Mouse (Mus musculus) gastrocnemius, postnatal 36 days (tissue): ENCODE results near the gene Ccdc155. TPM values are rescaled to one million over a fixed set of nuclear protein-coding genes. Genes with fewer than 3 reads are reported as not detected.
A peak's percentile ranks its signal among the peaks of the same experiment; 100 is the strongest.
"Not testable (repeated sequence)": the region's sequence is repeated elsewhere in the genome, so short reads cannot be mapped to it uniquely, and the experiment has no call there.

Source experiments
- DNase-seq, 2 experiments: peaks; one replicate each; pipeline ENCODE4 v3.0.0; 2022
- intact Hi-C: fragments of 180-260 bp; cut with DNase I; formaldehyde crosslinking; loops from one replicate; pipeline ENCODE4 v1.15.1; 2025
- total RNA-seq, 2 experiments: library from RNA; stranded (reverse); gene quantifications; 2 replicates each; pipeline ENCODE4 v1.2.3; 2021

Ccdc155 gene
- total RNA-seq, 2 experiments from 2014 or later: not detected

DNA sequence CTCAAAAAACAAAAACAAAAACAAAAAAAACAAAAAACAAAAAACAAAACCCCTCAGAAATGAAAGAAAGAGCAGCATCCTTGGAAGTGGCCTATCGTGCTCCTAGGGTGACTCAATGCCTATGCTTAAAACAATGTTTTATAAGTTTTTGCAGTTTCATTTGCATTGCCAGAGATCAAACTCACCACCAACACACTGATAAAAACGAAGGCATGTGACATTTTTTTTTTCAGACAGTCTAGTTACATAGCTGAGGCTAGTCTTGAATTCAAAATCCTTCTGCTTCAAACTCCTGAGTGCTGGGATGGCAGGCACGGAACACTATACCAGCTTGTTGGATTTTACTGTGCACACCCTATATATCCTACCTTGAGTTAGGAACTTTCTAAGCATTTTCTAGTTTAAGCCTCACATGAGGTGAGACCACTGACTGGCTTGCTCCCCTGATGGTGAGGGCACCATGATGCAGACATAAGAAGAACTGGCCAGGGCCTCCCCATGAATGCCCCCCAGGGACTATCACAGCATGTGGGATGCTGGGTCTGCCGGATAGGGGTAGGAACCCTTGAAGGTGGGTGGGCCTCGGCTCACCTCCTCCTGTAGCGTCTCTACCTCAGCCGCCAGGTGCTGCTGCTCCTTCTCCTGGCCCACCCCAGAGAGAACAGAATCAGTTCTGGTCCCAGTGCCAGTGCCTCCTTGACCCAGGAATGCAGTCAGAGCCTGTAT is 11.9 kb downstream of the Ccdc155 start:
- no peak for DNase-seq

DNA sequence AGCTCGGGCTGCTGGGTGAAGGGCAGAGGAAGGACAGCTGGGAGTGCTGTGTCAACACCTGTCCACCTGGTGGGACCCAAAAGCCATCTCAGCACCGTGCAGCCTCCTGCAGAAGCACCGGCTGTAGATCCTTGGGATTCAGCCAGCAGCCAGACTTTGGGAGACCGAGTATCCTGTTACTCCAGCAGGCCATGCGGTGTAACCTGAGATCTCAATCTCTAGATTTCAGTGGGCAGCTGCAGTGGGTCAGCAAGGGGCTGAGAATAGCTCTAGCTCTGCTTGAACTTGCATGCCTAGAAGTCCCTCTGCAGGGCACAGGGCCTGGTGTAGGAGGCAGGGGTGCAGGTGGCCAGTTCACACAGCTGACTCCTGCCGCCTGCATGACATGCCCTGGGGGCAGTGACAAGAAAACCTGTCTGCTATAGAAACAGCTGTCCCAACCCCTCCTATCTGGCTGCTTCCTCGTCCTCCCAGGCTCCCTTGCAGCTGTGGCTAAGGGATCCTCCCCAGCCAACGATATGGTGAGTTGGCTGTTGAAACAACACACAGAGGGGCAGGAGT is 12.8 kb downstream of the Ccdc155 start:
- intact Hi-C loops: no loop called here
- DNase-seq: peak; percentile 34 to 41

More for the DNA sequence above, 11.9 kb downstream of the Ccdc155 start:
- intact Hi-C loops: no loop called here

DNA sequence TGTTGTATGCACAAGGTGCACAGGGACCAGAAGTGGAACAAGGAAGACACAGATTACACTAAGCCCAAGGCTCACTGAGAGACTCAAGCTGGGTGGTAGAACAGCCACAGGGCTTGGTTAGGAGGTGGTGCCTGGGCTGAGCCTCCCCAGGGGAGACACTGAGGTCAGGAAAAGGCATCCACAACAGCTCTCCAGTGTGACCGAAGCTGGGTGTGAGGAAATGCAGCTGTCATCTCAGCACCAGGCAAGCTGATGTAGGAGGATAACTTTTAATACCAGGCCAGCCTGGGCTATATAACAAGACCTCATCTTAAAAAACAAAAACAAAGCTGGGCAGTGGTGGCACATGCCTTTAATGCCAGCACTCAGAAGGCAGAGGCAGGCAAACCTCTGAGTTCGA is 13.5 kb downstream of the Ccdc155 start:
- DNase-seq: no peak
- intact Hi-C loops: no loop called here

DNA sequence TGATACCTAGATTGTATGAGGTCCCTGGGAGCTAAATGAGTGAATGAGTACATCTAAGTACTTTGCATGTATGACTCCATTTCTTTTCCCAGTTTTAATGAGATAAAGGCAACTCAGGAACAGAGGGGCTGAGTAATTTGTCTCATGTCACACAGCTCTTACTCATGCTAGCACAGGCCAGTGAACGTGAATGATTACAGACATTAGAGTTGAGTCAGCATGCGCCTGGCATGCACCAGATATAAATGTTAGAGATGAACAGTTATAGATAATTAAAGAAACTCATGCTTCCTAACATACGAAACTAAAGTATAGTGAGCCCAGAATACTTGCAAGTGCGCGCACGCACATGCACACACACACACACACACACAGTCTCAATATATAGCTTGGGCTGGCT is 14.5 kb downstream of the Ccdc155 start:
- intact Hi-C loops: no loop called here
- no peak for DNase-seq

DNA sequence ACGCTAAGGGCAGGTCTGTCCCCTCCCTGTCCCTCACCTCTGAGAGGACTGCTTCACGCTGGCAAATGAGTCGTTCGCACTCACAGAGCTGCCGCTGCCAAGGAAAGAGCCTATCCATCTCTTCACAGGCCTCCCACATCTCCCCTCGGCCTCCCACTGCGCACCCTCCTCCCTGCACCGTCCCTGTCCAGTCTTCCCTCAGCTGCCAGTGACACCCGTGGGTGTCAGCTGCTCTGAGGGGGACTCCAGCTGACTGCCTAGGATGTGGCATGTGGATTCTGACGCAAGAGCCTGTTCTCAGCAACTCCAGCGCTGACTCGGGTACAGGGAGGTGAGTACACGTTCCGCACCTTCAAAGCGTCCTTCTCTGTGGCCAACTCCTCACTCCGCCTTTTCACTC is 15.1 kb downstream of the Ccdc155 start:
- intact Hi-C loops: no loop called here
- DNase-seq: no peak

DNA sequence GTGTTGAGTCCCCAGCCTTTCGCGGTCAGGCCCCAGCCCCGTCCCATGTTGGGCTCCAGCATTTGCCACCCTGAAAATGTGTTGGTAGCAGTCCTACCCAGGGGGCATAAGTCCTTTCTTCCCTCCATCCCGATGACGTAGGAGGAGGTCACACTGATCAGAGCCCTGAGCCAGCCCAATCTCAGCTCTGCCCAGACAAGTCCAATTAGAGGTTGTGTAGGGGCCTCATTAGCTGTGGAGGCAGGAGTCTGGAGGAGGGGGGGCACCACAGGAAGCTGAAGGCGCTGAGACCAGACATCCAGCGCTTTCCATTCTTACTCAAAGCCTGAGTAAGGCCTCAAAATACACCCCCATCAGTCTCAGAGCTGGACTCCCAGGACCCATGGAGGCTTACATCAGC is 18.8 kb downstream of the Ccdc155 start:
- intact Hi-C loops: no loop called here
- no peak for DNase-seq

DNA sequence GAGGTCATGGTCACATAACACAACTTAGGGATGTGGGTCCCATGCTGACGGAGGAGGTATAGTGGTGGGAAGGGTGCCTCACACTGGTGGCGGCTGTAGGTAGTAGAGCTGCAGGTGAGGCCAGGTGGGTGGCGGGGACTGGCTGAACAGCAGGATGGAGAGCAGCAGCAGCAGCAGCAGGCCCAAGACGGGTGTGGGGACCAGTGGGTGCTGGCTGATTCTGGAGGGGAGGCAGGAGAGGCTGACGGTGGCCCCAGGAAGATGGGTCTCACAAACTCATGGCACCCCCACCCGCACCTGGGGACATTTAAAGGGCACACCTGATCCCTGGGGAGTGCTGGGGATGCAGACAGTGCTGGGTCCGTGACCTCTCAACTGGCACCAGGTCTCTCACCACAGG is 21.0 kb downstream of the Ccdc155 start:
- no peak for DNase-seq
- intact Hi-C loops: no loop called here

DNA sequence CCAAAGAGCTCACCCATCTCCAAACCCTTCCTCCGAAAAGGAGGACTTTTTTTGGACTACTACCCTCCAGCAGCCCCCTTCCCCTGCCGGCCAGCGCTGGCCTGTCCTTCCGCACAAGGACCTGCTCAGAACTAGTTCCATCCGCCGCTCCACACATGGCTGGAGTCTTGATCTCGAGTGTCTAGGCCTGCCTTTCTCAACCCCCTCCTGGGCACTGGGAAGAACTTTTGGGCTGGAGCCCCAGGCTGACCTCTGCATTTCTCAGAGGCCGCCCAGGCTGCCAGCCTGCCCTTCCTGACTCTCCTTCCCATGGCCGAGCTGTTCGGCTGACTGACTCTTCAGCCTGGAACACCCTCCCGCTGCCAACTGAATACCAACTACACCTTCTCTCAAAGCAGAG is 22.1 kb downstream of the Ccdc155 start:
- intact Hi-C loops: no loop called here
- no peak for DNase-seq

DNA sequence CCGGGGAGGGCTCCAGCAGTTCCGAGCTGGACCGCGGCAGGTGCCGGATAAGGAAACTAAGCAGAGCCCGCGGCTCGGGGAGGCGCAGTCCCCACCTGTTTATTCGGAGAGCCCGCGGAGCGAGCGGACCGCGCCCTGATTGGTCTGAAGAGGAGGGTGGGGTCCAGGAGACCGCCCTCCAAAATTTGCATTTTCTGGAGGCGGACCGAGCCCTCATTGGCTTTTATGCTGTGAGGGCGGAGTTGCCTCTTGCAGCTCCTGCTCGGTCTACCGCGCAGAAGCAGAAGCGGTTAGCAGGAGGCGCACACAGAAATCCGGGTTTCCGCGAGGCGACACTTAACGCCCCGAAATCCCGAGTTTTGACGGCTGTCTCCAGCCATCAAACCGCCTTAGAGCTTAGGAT is 22.5 kb downstream of the Ccdc155 start:
- intact Hi-C loops: no loop called here
- DNase-seq: peak; percentile 75 to 80

DNA sequence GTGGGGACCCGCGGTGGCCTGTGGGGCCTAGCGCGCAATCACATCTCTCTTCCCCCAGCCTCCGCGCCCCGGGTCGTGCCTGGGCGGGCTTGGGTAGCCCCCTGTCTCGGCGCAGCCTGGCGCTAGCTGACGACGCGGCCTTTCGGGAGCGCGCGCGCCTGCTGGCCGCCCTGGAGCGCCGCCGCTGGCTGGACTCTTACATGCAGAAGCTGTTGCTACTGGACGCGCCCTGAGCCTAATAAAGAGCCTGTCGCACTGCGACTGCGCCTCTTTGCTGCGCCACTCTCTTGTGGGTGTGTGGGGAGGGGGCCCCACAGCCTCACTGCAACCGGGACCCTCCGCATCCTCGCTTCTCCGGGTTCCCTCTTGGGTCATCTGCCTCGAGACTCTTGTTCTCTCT is 23.2 kb downstream of the Ccdc155 start:
- intact Hi-C loops: no loop called here
- no peak for DNase-seq

DNA sequence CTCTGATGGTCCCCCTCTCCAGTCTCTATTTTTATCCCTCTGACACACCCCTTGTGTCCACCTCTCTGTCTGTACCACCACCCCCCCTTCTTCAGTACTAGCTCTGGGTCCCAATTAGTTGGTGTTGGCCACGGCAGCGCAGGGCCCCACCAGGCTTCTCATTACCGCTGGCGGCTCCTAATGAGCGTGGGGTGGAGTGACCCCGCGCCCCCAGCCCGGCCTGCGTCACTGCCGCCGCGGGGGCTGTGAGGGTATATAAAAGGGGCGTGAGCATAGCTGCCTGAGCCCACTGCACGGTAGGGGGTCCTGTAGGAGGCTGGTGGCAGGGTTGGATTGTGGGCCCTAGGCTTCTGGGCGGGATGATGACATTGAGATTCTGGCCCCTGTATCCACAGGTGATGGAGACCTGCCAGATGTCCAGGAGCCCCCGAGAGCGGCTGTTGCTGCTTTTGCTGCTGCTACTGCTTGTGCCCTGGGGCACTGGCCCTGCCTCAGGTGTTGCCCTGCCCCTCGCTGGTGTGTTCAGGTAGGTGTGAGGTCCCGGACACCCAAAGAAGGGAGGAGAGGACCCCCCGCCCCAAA is 23.7 kb downstream of the Ccdc155 start, which contains the start of gene Pth2:
TSS of gene Pth2 (plus strand) at position 100 of the 582 bp plus-strand sequence.
- DNase-seq: no peak
- intact Hi-C loops: no loop called here

DNA sequence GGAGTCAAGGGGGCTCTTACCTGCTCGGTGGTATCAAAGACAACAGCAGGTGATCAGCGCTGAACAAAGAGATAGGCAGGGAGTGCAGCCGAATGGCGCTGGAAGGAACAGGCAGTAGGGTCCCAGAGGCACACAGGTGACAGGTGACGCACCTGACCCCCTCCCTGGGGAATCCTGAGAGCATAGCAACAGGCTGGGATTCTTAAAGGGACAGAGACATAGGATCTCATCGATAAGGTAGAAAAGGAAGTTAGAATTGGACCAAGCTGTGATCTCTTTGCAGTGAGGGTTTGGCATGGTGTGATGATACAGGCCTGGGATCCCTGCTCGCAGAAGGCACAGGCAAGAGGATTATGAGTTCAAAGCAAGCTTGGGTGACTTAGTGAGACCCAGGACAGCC is 25.2 kb downstream of the Ccdc155 start, which contains the start of gene Gfy:
TSS of gene Gfy (minus strand) at position 101 of the 400 bp plus-strand sequence.
- intact Hi-C loops: no loop called here
- no peak for DNase-seq

DNA sequence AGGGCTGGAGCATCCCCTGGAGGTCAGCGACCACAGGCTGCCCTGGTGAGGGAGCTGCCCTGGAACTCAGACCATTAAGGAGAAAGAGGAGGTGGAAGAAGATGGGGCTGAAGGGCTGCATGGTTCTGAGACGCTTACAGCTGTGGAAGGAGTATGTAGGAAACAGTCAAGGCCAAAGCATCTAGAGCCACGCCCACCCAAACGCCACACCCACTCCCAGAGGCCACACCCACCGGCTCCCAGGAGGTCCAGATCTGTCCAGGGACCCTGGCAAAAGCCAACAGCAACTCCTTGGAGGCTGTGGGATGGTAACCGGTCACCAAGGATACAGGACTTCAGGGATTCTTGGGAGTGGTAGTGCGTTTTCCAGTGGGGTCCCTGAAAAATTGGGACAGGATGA is 26.1 kb downstream of the Ccdc155 start:
- intact Hi-C loops: no loop called here
- no peak for DNase-seq

DNA sequence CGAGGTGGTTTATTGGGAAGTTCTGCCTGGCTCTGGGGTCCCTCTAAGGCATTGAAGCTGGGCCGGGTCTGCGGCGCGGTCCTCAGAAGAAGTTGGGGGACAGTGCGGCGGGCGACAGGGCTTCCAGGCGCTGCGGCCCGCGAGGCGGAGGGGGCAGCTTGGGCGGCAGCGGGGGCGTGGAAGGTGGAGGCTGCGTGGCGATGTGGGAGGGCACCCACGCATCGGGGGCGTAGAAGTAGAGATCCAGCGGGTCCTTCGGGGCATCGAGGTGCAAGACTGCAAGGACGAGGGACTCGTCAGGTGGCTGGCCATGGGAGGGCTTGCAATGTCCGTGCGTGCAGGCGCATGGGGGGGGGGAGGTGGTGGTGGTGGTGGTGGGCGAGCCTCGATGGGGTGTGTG is 28.3 kb downstream of the Ccdc155 start:
- intact Hi-C loops: no loop called here
- DNase-seq: no peak

DNA sequence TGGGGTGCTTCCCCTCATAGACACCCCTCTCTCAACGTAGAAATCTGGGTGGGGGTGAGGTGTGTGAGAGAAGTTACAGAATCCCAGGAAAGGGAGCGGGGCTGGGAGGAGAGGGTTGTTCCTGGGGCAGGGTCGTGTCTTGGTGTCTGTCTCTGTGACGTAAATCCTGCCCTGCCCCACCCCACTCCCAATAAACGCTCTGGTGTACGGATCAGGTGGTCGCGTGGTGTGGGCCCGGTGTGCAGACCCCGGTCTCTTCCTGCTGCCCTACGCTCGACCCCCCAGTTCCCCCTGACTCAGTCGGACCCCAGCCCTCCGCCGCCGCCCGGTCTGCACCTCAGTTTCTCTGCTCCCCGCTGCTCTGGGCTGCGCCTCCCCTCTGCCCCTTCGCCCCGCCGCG is 28.8 kb downstream of the Ccdc155 start:
- DNase-seq: no peak
- intact Hi-C loops: no loop called here

DNA sequence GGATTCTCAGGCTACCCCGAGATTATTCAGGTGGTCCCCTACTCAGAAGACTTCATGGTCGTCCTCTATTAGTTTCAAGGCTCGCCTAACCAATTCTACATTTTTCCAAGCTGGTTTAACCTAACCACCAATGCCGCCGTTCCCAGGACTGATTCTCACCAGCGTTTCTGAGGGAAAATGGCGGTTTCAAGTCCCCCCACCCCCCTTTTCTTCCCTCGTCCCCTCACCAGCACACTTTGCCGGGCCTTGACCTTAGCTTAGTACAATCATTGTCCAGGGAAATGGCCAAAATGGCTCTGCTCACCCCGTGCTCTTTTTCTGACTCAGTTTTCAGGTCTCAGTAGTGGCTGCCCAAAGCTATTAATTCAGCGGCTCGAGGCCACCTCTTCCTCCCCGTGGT is 29.3 kb downstream of the Ccdc155 start:
- intact Hi-C loops: no loop called here
- no peak for DNase-seq

DNA sequence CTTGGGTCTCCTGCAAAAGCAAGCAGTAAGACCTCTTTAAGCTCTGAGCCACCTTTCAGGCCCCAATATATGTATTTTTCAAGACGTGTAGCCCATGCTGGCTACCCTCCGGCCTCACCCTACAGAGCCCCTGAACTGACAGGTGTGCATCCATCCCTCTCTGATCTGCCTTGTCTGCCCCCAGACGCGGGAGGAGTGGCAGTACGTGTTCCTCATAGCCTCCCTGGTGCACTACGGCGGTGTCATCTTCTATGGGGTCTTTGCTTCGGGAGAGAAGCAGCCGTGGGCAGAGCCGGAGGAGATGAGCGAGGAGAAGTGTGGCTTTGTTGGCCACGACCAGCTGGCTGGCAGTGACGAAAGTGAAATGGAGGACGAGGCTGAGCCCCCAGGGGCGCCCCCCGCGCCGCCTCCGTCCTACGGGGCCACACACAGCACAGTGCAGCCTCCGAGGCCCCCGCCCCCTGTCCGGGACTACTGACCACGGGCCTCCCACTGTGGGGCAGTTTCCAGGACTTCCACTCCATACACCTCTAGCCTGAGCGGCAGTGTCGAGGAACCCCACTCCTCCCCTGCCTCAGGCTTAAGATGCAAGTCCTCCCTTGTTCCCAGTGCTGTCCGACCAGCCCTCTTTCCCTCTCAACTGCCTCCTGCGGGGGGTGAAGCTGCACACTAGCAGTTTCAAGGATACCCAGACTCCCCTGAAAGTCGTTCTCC is 30.0 kb downstream of the Ccdc155 start:
- DNase-seq: no peak
- intact Hi-C loops: no loop called here

DNA sequence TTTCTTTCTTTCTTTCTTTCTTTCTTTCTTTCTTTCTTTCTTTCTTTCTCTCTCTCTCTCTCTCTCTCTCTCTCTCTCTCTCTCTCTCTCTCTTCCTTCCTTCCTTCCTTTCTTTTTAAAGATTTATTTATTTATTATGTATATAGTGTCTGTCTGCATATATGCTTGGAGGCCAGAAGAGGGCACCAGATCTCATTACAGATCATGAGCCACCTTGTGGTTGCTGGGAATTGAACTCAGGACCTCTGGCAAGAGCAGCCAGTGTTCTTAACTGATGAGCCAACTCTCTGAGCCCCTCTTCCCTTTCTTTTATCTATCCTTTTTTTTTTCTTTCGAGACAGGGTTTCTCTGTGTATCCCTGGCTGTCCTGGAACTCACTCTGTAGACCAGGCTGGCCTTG is 30.9 kb downstream of the Ccdc155 start:
- DNase-seq, intact Hi-C loops: not testable (repeated sequence)

DNA sequence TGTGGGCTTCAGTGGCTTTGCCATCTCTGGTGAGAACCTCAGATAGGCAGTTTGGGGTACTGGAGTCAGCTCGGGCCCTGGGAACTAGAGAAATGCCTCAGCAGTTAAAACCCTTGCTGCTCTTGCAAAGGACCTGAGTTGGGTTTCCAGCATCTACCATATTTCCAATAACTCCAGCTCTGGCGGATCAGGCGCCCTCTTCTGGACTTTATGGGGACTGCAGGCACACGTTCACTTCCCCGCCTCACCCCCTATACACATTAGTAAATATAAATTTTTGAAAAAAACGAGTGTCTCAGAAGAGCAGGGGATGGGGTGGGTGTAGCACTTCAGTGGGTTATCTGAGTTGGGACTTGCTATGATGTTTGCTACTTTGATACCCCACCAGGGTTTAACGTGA is 31.7 kb downstream of the Ccdc155 start:
- intact Hi-C loops: no loop called here
- no peak for DNase-seq

DNA sequence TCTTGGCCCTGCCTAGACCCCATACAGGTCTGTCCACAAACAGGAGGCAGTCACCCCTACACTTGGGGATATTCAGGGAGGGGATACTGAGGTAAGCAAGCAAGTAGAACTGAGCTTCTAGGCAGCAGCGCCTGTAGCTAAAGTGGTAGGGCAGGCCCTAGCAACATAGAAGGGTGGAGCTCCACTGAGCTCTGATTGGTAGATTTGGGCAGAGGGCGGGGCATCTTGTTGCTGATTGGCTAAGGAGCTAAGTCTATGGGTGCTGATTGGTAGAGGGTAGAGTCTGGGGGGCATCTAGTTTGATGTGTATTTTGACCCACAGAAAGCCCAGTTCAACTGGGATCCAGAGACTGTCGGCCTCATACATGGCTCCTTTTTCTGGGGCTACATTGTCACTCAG is 35.2 kb downstream of the Ccdc155 start:
- no peak for DNase-seq
- intact Hi-C loops: no loop called here

DNA sequence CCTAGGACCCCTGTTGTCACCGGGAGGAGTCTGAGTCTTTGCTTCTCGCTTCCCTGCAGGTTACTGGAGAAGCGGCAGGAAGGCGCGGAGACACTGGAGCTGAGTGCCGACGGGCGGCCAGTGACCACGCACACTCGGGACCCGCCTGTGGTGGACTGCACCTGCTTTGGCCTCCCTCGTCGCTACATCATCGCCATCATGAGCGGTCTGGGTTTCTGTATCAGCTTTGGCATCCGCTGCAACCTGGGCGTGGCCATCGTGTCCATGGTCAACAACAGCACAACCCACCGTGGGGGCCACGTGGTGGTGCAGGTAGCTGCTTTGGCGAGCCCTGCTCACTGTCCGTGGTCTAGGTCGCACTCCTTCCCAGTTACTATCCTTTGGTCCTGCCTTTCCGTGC is 36.0 kb downstream of the Ccdc155 start:
- intact Hi-C loops: no loop called here
- no peak for DNase-seq
